Mouse (Mus musculus): ENCODE measurements around the gene Ercc6. TPM values are rescaled to one million over a fixed set of nuclear protein-coding genes. Genes with fewer than 3 reads are reported as not detected.
A peak's percentile ranks its signal among the peaks of the same experiment; 100 is the strongest.

Ercc6 gene
- polyA plus RNA-seq, 1 experiment from 2014 or later = 11.7 TPM

DNA sequence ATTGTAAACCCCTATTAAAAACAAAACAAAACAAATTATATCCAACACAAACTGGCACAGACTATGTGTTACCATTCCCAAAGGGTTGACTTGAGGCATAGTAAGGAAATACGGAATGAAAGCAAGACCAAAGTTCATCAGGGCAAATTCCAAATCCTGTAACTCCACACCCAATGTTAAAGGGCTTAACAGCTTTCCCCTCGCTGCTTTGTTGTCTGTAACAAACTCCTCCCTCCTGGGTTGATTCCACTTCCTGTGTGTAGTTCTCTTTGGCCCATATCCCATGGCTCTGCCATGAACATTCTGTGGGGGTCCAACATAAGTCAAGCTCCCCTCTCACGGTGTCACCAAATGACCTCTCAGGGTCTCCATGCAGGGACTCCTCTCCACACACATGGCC is 77.1 kb downstream of the Ercc6 start:
- Histone ChIP-seq H3K9ac (ENCODE audit: low read depth, low read length) (no peak overlapping the region), H3K4me1 (ENCODE audit: control insufficient read depth, insufficient read depth, low read length) (no peaks in the 10 kb centered on the region), H3K36me3 (ENCODE audit: control insufficient read depth, insufficient read depth, low read length) (no peaks in the 10 kb centered on the region), H3K27ac (ENCODE audit: low read length) (no peak overlapping the region), H3K9me3 (ENCODE audit: control insufficient read depth, low read length) (no peaks in the 10 kb centered on the region), H3K4me2 (ENCODE audit: low read depth, low read length) (no peak overlapping the region), H3K27me3 (replicated peaks; ENCODE audit: control insufficient read depth, insufficient read depth, low read length) (peaks cover 5% of the 10 kb centered on the region), H3K4me3 (ENCODE audit: low read length) (no peak overlapping the region)
- 52% methylated on average over 3 of the region's 3 CpGs for WGBS
- peak; percentile 74 for ATAC-seq

DNA sequence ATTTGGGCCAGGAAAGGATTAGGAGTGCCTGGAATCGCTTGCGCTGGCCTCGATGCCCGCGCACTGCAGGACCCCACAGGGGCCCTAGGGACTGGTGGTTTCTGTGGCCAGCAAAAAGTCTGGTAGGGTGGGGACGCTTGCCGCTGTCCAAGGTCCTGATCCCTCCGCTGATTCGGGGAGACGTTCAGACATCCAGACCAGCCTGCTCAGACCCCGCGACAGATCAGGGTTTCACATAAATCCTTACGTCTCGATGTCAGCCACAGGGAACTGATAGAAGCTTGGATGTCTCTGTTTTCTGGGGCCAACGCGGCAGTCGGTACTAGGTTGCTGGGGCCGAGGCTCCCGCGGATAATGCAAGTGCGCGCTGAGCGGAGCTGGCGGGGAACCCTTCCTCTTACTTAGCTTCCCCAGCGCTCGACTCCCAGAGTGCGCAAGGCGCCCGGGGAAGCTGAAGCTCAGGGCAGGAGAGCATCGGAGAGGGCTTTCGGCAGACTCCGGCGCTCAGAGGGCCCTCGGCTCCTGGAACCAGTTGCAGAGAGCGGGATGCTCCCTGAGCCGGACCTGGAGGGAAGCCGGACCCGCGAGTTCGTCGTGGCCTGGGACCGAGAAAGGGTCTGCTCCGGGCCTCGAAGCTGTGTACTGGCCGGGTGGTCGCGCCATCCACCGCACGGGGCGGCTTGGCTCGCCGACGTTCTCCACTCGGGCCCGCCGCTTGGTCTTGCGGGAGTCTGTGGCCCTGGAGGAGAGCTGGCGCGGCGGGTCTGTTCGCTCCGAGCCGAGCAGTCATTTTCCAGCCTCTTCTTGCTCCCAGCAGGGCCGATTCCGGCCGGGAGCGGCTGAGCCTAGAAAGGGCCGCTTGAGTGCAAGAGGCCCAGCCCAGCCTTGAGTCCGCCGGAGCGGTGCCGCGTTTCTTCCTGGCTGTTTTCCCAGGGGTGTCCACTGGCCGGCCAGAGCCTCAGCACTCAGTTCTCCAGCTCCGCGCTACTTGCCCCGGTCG is 84.2 kb downstream of the Ercc6 start:
- Histone ChIP-seq H3K4me2 (ENCODE audit: low read depth, low read length) (peak overlapping the region; percentile 41), H3K4me3 (ENCODE audit: low read length) (peak overlapping the region; percentile 28), H3K36me3 (ENCODE audit: control insufficient read depth, insufficient read depth, low read length) (no peaks in the 10 kb centered on the region), H3K4me1 (ENCODE audit: control insufficient read depth, insufficient read depth, low read length) (peaks cover 12% of the 10 kb centered on the region), H3K27me3 (replicated peaks; ENCODE audit: control insufficient read depth, insufficient read depth, low read length) (peaks cover 66% of the 10 kb centered on the region), H3K9me3 (ENCODE audit: control insufficient read depth, low read length) (no peaks in the 10 kb centered on the region), H3K27ac (ENCODE audit: low read length) (no peak overlapping the region), H3K9ac (ENCODE audit: low read depth, low read length) (no peak overlapping the region)
- WGBS = under 1% methylated on average over 78 of the region's 78 CpGs
- peak; percentile 58 for ATAC-seq

DNA sequence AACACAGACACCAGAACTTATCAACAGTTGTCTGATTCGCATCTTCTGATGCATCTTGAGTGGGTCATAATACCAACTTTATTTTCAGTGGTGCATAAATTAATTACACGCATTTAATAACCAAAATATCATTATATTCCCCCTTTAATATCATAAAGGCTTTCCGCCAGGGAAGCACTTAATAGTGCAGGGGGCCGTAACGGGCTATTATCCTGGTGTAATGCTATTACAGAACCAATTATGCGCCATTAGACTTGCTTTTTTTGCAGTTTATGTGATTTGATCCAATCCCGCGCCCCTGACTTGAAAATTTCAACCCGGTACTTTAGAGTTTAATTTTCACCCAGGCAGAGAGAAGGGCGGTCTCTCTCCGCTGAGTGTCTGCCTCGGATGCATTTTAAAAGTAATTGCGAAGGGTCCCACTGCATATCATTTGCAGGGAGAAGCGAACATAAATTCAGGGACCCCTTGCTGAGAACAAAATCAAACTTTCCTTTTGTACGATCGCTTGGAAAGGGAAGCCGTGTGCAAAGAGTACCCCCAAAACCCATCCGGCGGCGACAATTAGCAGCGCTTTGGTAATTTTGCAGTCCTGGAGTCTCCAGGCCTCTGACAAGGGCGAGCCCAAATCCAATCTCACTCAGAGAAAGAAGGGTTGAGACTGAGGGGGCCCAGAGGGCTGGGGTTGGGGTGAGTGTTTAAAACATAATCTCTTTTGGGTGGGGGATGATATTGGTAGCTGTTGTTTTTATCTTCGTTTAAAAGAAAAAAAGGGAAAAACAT is 85.3 kb downstream of the Ercc6 start:
- H3K27me3 ChIP-seq (replicated peaks; ENCODE audit: control insufficient read depth, insufficient read depth, low read length) = peaks cover 75% of the 10 kb centered on the region
- WGBS = 10% methylated on average over 23 of the region's 23 CpGs
- ATAC-seq = no peak
- H3K4me2 ChIP-seq (ENCODE audit: low read depth, low read length) = no peak overlapping the region
- H3K9ac ChIP-seq (ENCODE audit: low read depth, low read length) = no peak overlapping the region
- H3K9me3 ChIP-seq (ENCODE audit: control insufficient read depth, low read length) = no peaks in the 10 kb centered on the region
- H3K27ac ChIP-seq (ENCODE audit: low read length) = no peak overlapping the region
- H3K4me1 ChIP-seq (ENCODE audit: control insufficient read depth, insufficient read depth, low read length) = peaks cover 12% of the 10 kb centered on the region
- H3K4me3 ChIP-seq (ENCODE audit: low read length) = no peak overlapping the region
- H3K36me3 ChIP-seq (ENCODE audit: control insufficient read depth, insufficient read depth, low read length) = no peaks in the 10 kb centered on the region

DNA sequence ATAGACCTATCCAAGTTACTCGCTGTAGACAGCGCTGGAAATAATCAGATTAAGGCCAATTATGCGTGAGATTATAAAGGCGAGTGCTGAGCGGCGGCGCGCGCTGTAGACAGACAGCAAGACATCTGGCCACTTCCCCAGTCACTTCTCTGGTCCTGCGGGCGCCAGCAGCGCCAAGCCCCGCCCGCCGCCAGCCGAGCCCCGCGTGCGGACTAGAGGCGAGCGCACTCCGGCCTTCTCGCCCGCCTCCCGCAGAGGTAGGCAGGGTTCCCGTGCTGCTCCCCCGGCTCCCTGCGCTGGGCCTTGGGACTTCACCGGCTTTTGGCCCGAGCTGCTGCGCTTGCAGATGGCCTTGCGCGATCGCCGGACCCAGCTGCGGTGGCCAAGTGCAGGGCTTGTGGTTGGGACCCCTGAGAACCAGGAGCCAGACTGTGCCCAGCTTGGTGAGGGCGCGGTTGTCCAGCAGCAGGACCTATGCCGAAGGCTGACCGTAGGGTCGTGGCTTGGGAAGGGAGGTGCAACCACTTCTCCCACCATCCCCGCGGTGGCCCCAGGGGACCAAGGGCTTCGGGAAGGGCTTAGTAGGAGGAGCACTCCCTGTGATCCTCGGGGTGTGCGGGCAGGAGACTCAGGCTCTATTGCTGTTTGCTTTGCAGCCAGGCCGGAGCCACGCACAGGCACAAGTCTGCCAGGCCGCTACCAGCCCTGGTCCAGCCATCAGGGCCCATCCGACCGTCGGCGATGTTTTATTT is 86.1 kb downstream of the Ercc6 start, which contains the start of gene Prrxl1:
TSS of gene Prrxl1 (plus strand) at position 118 of the 752 bp plus-strand sequence.
- WGBS = 2% methylated on average over 53 of the region's 53 CpGs
- ATAC-seq = no peak
- H3K9me3 ChIP-seq (ENCODE audit: control insufficient read depth, low read length) = no peaks in the 10 kb centered on the region
- no peaks in the 10 kb centered on the region for H3K36me3 ChIP-seq (ENCODE audit: control insufficient read depth, insufficient read depth, low read length)
- peaks cover 77% of the 10 kb centered on the region for H3K27me3 ChIP-seq (replicated peaks; ENCODE audit: control insufficient read depth, insufficient read depth, low read length)
- peaks cover 12% of the 10 kb centered on the region for H3K4me1 ChIP-seq (ENCODE audit: control insufficient read depth, insufficient read depth, low read length)
- H3K4me3 ChIP-seq (ENCODE audit: low read length) = peak within 1 kb of the TSS; percentile 29
- H3K27ac ChIP-seq (ENCODE audit: low read length) = no peak within 1 kb of the TSS
- H3K9ac ChIP-seq (ENCODE audit: low read depth, low read length) = no peak within 1 kb of the TSS
- peak within 1 kb of the TSS; percentile 30 for H3K4me2 ChIP-seq (ENCODE audit: low read depth, low read length)

DNA sequence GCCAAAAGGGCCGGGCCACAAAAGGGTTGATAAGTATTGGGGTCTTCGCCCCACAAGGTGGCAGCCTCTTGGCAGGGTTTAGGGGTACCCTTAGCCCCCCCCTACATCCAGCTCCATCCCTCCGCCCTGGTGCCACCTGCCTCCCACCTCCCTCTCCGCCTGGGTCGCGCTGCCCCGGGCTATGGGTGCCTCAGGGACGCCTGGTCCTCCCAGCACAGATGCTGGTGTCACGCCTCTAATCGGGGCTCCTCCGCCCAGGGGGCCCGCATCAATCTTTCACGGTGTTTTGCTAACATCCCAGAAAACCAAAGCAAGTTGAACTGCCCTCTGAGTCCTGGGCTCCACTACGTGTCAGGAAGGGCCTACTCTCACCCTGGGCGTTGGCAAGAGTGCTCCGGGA is 86.8 kb downstream of the Ercc6 start:
- Histone ChIP-seq H3K4me3 (ENCODE audit: low read length) (no peak overlapping the region), H3K9me3 (ENCODE audit: control insufficient read depth, low read length) (no peaks in the 10 kb centered on the region), H3K9ac (ENCODE audit: low read depth, low read length) (no peak overlapping the region), H3K4me1 (ENCODE audit: control insufficient read depth, insufficient read depth, low read length) (peaks cover 12% of the 10 kb centered on the region), H3K36me3 (ENCODE audit: control insufficient read depth, insufficient read depth, low read length) (no peaks in the 10 kb centered on the region), H3K4me2 (ENCODE audit: low read depth, low read length) (no peak overlapping the region), H3K27me3 (replicated peaks; ENCODE audit: control insufficient read depth, insufficient read depth, low read length) (peaks cover 74% of the 10 kb centered on the region), H3K27ac (ENCODE audit: low read length) (no peak overlapping the region)
- ATAC-seq = no peak
- 4% methylated on average over 16 of the region's 16 CpGs for WGBS

DNA sequence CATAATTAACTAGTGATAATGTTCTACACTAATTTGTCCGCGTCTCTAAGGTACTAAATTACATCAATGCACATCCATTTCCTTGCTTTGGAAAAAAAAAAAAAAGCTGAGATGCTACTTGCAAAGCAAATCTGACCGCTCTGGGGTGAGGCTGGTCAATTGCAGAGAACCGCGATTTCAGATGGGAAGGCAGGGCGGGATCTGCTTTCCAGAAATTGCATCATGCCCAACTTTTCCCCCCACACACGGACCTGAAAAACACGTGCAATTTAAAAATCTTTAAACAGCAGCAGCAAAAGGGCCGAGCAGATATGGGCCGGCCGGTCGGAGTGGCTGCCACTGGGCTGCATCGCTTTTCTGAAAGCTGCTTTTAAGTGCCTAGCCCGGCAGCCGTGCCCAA is 92.2 kb downstream of the Ercc6 start:
- no peaks in the 10 kb centered on the region for H3K36me3 ChIP-seq (ENCODE audit: control insufficient read depth, insufficient read depth, low read length)
- H3K4me2 ChIP-seq (ENCODE audit: low read depth, low read length) = no peak overlapping the region
- H3K4me3 ChIP-seq (ENCODE audit: low read length) = no peak overlapping the region
- ATAC-seq = no peak
- no peak overlapping the region for H3K9ac ChIP-seq (ENCODE audit: low read depth, low read length)
- H3K9me3 ChIP-seq (ENCODE audit: control insufficient read depth, low read length) = no peaks in the 10 kb centered on the region
- peaks cover 27% of the 10 kb centered on the region for H3K27me3 ChIP-seq (replicated peaks; ENCODE audit: control insufficient read depth, insufficient read depth, low read length)
- WGBS = 52% methylated on average over 15 of the region's 15 CpGs
- H3K27ac ChIP-seq (ENCODE audit: low read length) = no peak overlapping the region
- H3K4me1 ChIP-seq (ENCODE audit: control insufficient read depth, insufficient read depth, low read length) = no peaks in the 10 kb centered on the region

DNA sequence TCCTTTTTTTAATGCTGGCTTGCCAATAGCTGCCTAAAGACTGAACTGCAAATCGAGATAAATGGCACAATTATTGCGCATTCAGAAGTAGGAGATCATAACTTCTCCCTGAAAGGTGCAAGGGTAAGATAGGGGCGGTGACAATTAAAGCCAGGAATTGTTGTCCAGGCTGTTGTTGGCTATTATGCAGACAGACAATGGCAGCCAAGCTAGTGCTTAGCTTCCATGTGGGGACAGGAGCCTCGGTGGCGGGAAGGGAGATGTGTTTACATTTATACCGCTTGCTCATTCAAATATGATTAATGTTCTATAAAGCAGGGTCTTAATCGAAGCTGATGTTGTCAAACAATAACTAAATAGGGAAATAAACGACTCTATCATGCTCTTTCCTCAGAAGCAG is 93.0 kb downstream of the Ercc6 start:
- H3K4me1 ChIP-seq (ENCODE audit: control insufficient read depth, insufficient read depth, low read length) = no peaks in the 10 kb centered on the region
- H3K9ac ChIP-seq (ENCODE audit: low read depth, low read length) = no peak overlapping the region
- WGBS = 63% methylated on average over 8 of the region's 8 CpGs
- H3K36me3 ChIP-seq (ENCODE audit: control insufficient read depth, insufficient read depth, low read length) = no peaks in the 10 kb centered on the region
- H3K9me3 ChIP-seq (ENCODE audit: control insufficient read depth, low read length) = no peaks in the 10 kb centered on the region
- ATAC-seq = no peak
- H3K4me3 ChIP-seq (ENCODE audit: low read length) = no peak overlapping the region
- no peak overlapping the region for H3K4me2 ChIP-seq (ENCODE audit: low read depth, low read length)
- peaks cover 20% of the 10 kb centered on the region; the same call in 1 of the 2 replicates for H3K27me3 ChIP-seq (replicated peaks; ENCODE audit: control insufficient read depth, insufficient read depth, low read length)
- no peak overlapping the region for H3K27ac ChIP-seq (ENCODE audit: low read length)

DNA sequence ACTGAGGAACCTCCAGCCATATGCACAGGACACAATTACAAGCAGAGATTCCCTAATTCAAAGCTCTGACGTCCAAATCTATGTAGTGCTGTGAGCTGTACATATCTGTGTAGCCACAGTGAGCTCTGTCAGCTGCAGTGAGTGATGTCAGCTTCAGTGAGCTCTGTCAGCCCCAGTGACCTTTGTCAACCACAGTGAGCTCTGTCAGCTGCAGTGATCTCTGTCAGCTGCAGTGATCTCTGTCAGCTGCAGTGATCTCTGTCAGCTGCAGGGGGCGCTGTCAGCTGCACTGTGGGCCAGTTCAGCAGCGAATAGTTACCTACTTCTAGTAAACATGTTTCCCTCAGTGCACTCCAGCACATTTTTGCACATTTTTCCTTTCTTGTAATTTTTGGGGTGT is 96.1 kb downstream of the Ercc6 start:
- Histone ChIP-seq H3K27ac (ENCODE audit: low read length) (no peak overlapping the region), H3K36me3 (ENCODE audit: control insufficient read depth, insufficient read depth, low read length) (no peaks in the 10 kb centered on the region), H3K4me2 (ENCODE audit: low read depth, low read length) (no peak overlapping the region), H3K9me3 (ENCODE audit: control insufficient read depth, low read length) (no peaks in the 10 kb centered on the region), H3K4me1 (ENCODE audit: control insufficient read depth, insufficient read depth, low read length) (no peaks in the 10 kb centered on the region), H3K4me3 (ENCODE audit: low read length) (no peak overlapping the region), H3K27me3 (replicated peaks; ENCODE audit: control insufficient read depth, insufficient read depth, low read length) (peaks cover 3% of the 10 kb centered on the region; the same call in 1 of the 2 replicates), H3K9ac (ENCODE audit: low read depth, low read length) (no peak overlapping the region)
- ATAC-seq = no peak; the same call in 1 of the 2 replicates
- 24% methylated on average over 3 of the region's 3 CpGs for WGBS

DNA sequence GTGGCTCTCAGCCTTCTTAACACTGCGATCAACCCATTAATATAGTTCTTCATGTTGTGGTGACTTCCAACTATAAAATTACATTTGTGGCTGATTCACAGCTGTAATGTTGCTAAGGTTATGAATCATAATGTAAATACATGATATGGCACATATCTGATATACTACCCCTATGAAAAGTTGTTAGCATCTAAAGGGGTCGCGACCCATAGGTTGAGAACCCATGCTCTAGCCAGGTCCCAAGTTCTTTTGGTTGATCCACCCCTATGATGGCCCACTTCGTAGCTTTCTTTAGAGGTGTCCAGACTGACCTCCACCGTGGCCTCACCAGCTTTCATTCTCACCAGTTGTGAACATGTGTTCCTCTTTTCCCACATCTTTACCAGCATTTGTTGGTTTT is 103.9 kb downstream of the Ercc6 start:
- Histone ChIP-seq H3K4me2 (ENCODE audit: low read depth, low read length) (no peak overlapping the region), H3K27ac (ENCODE audit: low read length) (no peak overlapping the region), H3K27me3 (replicated peaks; ENCODE audit: control insufficient read depth, insufficient read depth, low read length) (no peaks in the 10 kb centered on the region), H3K9ac (ENCODE audit: low read depth, low read length) (no peak overlapping the region), H3K9me3 (ENCODE audit: control insufficient read depth, low read length) (no peaks in the 10 kb centered on the region), H3K36me3 (ENCODE audit: control insufficient read depth, insufficient read depth, low read length) (no peaks in the 10 kb centered on the region), H3K4me1 (ENCODE audit: control insufficient read depth, insufficient read depth, low read length) (no peaks in the 10 kb centered on the region), H3K4me3 (ENCODE audit: low read length) (no peak overlapping the region)
- no peak for ATAC-seq
- WGBS = 87% methylated on average over 5 of the region's 5 CpGs

All from intestine, embryonic 16.5 days (tissue).